Mouse (Mus musculus): ENCODE measurements around the gene Ddx10.

DNA sequence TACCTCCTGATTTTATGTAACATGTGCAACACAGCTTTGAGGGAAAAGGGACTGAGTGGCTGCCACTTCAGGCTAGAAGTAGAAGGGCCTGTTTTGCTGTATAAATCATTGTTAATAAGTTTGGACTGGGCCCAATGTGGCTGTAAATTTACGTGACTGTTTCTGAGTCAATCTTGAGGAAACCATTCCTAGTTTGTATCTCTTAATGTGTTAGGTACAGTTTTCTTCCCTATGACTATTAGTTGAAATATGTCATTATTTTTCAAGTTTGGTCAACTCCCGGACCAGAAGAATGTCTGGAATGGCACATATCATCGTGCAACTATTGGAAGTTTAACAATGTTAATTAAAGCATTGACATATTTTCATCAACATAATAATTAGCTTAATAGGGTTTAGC is 42.2 kb upstream of the Ddx10 start:
- TF ChIP-seq CTCF (IDR thresholded peaks at IDR 0.05; ENCODE audit: borderline replicate concordance, insufficient read depth, low read length) (no peak), POLR2A (IDR thresholded peaks at IDR 0.05; ENCODE audit: low read depth, low read length) (no peak)
